Mouse (Mus musculus) neutrophil, adult 5-6 weeks (primary cell): ENCODE data around the gene Zfp382. TPM values are rescaled to one million over a fixed set of nuclear protein-coding genes. Genes with fewer than 3 reads are reported as not detected.

Experiments used
- total RNA-seq: library from RNA; stranded (forward); fragments of 200-1000 nt; gene quantifications from 2 replicates; pipeline ENCODE4 v1.2.3, GENCODE M21; 2017

Gene Zfp382
- total RNA-seq, 1 experiment from 2014 or later, result 10.6 TPM

Other genes starting within 250 kb of the Zfp382 start
- 9.0 and 10.8 TPM in 2 replicates for gene Zfp27, start 215.4 kb upstream of the Zfp382 start, total RNA-seq
- gene Zfp383, start 213.7 kb upstream of the Zfp382 start, total RNA-seq, result 2.6 and 5.1 TPM in 2 replicates
- 7.2 and 10.9 TPM in 2 replicates for gene Zfp74, start 167.9 kb upstream of the Zfp382 start, total RNA-seq
- gene Zfp568, start 138.0 kb upstream of the Zfp382 start, total RNA-seq, result 10.7 and 18.5 TPM in 2 replicates
- 3.6 and 4.3 TPM in 2 replicates for gene Zfp14, start 70.6 kb upstream of the Zfp382 start, total RNA-seq
- 9.6 and 12.9 TPM in 2 replicates for gene Zfp82, start 49.0 kb upstream of the Zfp382 start, total RNA-seq
- gene Gm26920, start 31.5 kb upstream of the Zfp382 start, total RNA-seq, result not detected in 2 replicates
- 4.9 and 5.8 TPM in 2 replicates for gene Zfp566, start 31.4 kb upstream of the Zfp382 start, total RNA-seq
- 42.7 and 44.6 TPM in 2 replicates for gene Zfp260, start 27.2 kb upstream of the Zfp382 start, total RNA-seq
- 44.2 and 46.8 TPM in 2 replicates for gene Zfp146, start 47.8 kb downstream of the Zfp382 start, total RNA-seq
- gene Cox7a1, start 62.2 kb downstream of the Zfp382 start, total RNA-seq, result not detected in 2 replicates
- gene Capns1, start 76.9 kb downstream of the Zfp382 start, total RNA-seq, result 137 and 168 TPM in 2 replicates
- gene Polr2i, start 110.0 kb downstream of the Zfp382 start, total RNA-seq, result 26.0 and 30.3 TPM in 2 replicates
- 16.5 and 21.6 TPM in 2 replicates for gene Tbcb, start 110.3 kb downstream of the Zfp382 start, total RNA-seq
- gene Ovol3, start 113.8 kb downstream of the Zfp382 start, total RNA-seq, result not detected in 2 replicates
- gene Thap8, start 158.2 kb downstream of the Zfp382 start, total RNA-seq, result 0.98 TPM in 1 of 2 replicates, not detected in the other
- gene Wdr62, start 158.5 kb downstream of the Zfp382 start, total RNA-seq, result 1.8 and 2.6 TPM in 2 replicates
- 1.3 TPM in 1 of 2 replicates, not detected in the other for gene Clip3, start 169.8 kb downstream of the Zfp382 start, total RNA-seq
- 35.1 and 37.2 TPM in 2 replicates for gene Alkbh6, start 186.8 kb downstream of the Zfp382 start, total RNA-seq
- gene Syne4, start 192.9 kb downstream of the Zfp382 start, total RNA-seq, result 0.74 and 4.0 TPM in 2 replicates
- 4.7 and 6.6 TPM in 2 replicates for gene E130208F15Rik, start 199.8 kb downstream of the Zfp382 start, total RNA-seq
- 8.8 and 10.8 TPM in 2 replicates for gene Sdhaf1, start 202.0 kb downstream of the Zfp382 start, total RNA-seq
- gene Lrfn3, start 240.8 kb downstream of the Zfp382 start, total RNA-seq, result not detected in 2 replicates